ENCODE assay signal across 31 mouse cellular contexts in genomic region chr12:9934158-9934557, GRCm38 (mm10).
A peak's percentile ranks its signal among the peaks of the same experiment; 100 is the strongest.
DNase-seq lines count a peak whose midpoint lies in the region; ATAC-seq and TF ChIP-seq lines count a peak whose summit lies in the region.
"Had no signal": no experiment of that assay in that cellular context is flagged by ENCODE, and none has a peak within 500 bp of the region (broad histone marks: within the 10 kb centered on the region; RNA-seq: fewer than 3 reads in every experiment).

No protein-coding gene starts in this region.

- peak; percentile 32 for DNase-seq in gastrocnemius, adult 2 months
- no peak for DNase-seq in gastrocnemius, adult 8-10 months (ENCODE audit: low spot score in 2 of 2)
- DNase-seq in heart, adult 9 months (ENCODE audit: low spot score in 2 of 2): peak; percentile 18 to 48
- peak; percentile 54 for DNase-seq in testis, postnatal 14 days (ENCODE audit: low spot score)
- DNase-seq in testis, postnatal 10 days (ENCODE audit: low spot score): no peak
- DNase-seq in skeletal muscle tissue, adult 2 months (ENCODE audit: low read depth, low spot score): peak; percentile 35
- no peak for DNase-seq in kidney, adult 18-20 months
- DNase-seq: adrenal gland, postnatal 10 days; cerebellum, adult 8-10 months; cerebellum, postnatal 25 days; forebrain, postnatal 0 days; kidney, adult 2 months; kidney, postnatal 36 days; liver, postnatal 0 days; right cerebral cortex, adult 18-20 months; thymus, adult 18-20 months; thymus, postnatal 25 days had no signal

- WGBS in heart, embryonic 12.5 days: 73% methylated on average over 3 of the region's 3 CpGs

- no peak for TF ChIP-seq CTCF in gastrocnemius, adult 2 months (IDR thresholded peaks at IDR 0.05)

- no peaks in the 10 kb centered on the region for H3K36me3 ChIP-seq in heart, embryonic 12.5 days
- H3K36me3 ChIP-seq: embryonic facial prominence, embryonic 10.5 days; embryonic facial prominence, embryonic 15.5 days; forebrain, embryonic 12.5 days; heart, embryonic 15.5 days; limb, embryonic 13.5 days; liver, embryonic 12.5 days; midbrain, embryonic 10.5 days; neural tube, embryonic 12.5 days; stomach, embryonic 15.5 days had no signal

- no peak overlapping the region for H3K27ac ChIP-seq in gastrocnemius, adult 2 months
- no peak overlapping the region for H3K27ac ChIP-seq in heart, embryonic 12.5 days (ENCODE audit: poor library complexity, severe bottlenecking)
- H3K27ac ChIP-seq: embryonic facial prominence, embryonic 10.5 days; embryonic facial prominence, embryonic 15.5 days; forebrain, embryonic 12.5 days; heart, embryonic 15.5 days; layer of hippocampus, adult 2 months; limb, embryonic 13.5 days; liver, embryonic 12.5 days; midbrain, embryonic 10.5 days; neural tube, embryonic 12.5 days; stomach, embryonic 15.5 days had no signal

- no peak overlapping the region for H3K9ac ChIP-seq in heart, embryonic 12.5 days
- H3K9ac ChIP-seq: embryonic facial prominence, embryonic 15.5 days; forebrain, embryonic 12.5 days; forebrain, postnatal 0 days; heart, embryonic 15.5 days; limb, embryonic 13.5 days; liver, embryonic 12.5 days; liver, postnatal 0 days; neural tube, embryonic 12.5 days; stomach, embryonic 15.5 days had no signal

- intact Hi-C loops in gastrocnemius, adult 2 months (cut with DNase I): no loop called here

- ATAC-seq in heart, embryonic 12.5 days (ENCODE audit: insufficient number of reproducible peaks, low FRiP score): no peak
- ATAC-seq: forebrain, postnatal 0 days; hindbrain, embryonic 16.5 days; liver, embryonic 12.5 days; liver, postnatal 0 days; Patski had no signal

- H3K4me2 ChIP-seq in heart, embryonic 12.5 days: no peak overlapping the region
- H3K4me2 ChIP-seq: embryonic facial prominence, embryonic 15.5 days; forebrain, embryonic 12.5 days; heart, embryonic 15.5 days; limb, embryonic 13.5 days; liver, embryonic 12.5 days; neural tube, embryonic 12.5 days; stomach, embryonic 15.5 days had no signal

- no peaks in the 10 kb centered on the region for H3K27me3 ChIP-seq in heart, embryonic 12.5 days (replicated peaks)
- H3K27me3 ChIP-seq: embryonic facial prominence, embryonic 15.5 days; forebrain, embryonic 12.5 days; heart, embryonic 15.5 days; limb, embryonic 13.5 days; liver, embryonic 12.5 days; neural tube, embryonic 12.5 days; Patski; stomach, embryonic 15.5 days had no signal

- H3K4me3 ChIP-seq in gastrocnemius, adult 2 months: no peak overlapping the region
- no peak overlapping the region for H3K4me3 ChIP-seq in heart, embryonic 12.5 days
- H3K4me3 ChIP-seq: embryonic facial prominence, embryonic 10.5 days; embryonic facial prominence, embryonic 15.5 days; forebrain, embryonic 12.5 days; heart, embryonic 15.5 days; layer of hippocampus, adult 2 months; limb, embryonic 13.5 days; liver, embryonic 12.5 days; midbrain, embryonic 10.5 days; myocyte; neural tube, embryonic 12.5 days; stomach, embryonic 15.5 days had no signal

- no peaks in the 10 kb centered on the region for H3K9me3 ChIP-seq in heart, embryonic 12.5 days (replicated peaks)
- H3K9me3 ChIP-seq: embryonic facial prominence, embryonic 10.5 days; embryonic facial prominence, embryonic 15.5 days; forebrain, embryonic 12.5 days; heart, embryonic 15.5 days; limb, embryonic 13.5 days; liver, embryonic 12.5 days; midbrain, embryonic 10.5 days; neural tube, embryonic 12.5 days; stomach, embryonic 15.5 days had no signal

- no peaks in the 10 kb centered on the region for H3K4me1 ChIP-seq in heart, embryonic 12.5 days (replicated peaks)
- H3K4me1 ChIP-seq: embryonic facial prominence, embryonic 10.5 days; embryonic facial prominence, embryonic 15.5 days; forebrain, embryonic 12.5 days; heart, embryonic 15.5 days; limb, embryonic 13.5 days; liver, embryonic 12.5 days; midbrain, embryonic 10.5 days; neural tube, embryonic 12.5 days; stomach, embryonic 15.5 days had no signal

Comparison
In these comparisons a context has a peak if more than half of its experiments do, and no peak if none do; other contexts are left out.
1. DNase-seq: peak in gastrocnemius, adult 2 months (single experiment), heart, adult 9 months (2 of 2), testis, postnatal 14 days (single experiment) and skeletal muscle tissue, adult 2 months (single experiment); none in gastrocnemius, adult 8-10 months (0 of 2), testis, postnatal 10 days (single experiment) and kidney, adult 18-20 months (single experiment).